Mouse (Mus musculus) embryonic fibroblast, embryonic 13.5 days (primary cell): ENCODE measurements at regions not wholly inside any gene's neighbourhood (a gene's known extent, or its start where the extent isn't known, plus 50 kb on each side); places are given as distances from the start of the nearest gene placed in this dataset.

Source experiments
- CTCF ChIP-seq: IDR thresholded peaks from 2 replicates; pipeline ENCODE4 v1.5.1; 2011; ENCODE audit warnings: mild to moderate bottlenecking, control low read depth, low read length, moderate library complexity, borderline replicate concordance; ENCODE audit not compliant: insufficient read depth
- POLR2A ChIP-seq: IDR thresholded peaks from 2 replicates; pipeline ENCODE4 v1.6.1; 2011; ENCODE audit warnings: low read depth, mild to moderate bottlenecking, control low read depth, low read length, moderate library complexity

- TF ChIP-seq CTCF (no peak), POLR2A (no peak)
Observed at GRCm38 (mm10) chr11:27203330-27204214, 609.8 kb upstream of the Vrk2 start.
